Mouse (Mus musculus) 416B (cell line): Measurements from ENCODE around the gene Tmem35b.

Source experiments
- DNase-seq: peaks from one replicate; pipeline ENCODE4 v3.0.0; 2011; ENCODE audit warnings: low read depth

Tmem35b gene

DNA sequence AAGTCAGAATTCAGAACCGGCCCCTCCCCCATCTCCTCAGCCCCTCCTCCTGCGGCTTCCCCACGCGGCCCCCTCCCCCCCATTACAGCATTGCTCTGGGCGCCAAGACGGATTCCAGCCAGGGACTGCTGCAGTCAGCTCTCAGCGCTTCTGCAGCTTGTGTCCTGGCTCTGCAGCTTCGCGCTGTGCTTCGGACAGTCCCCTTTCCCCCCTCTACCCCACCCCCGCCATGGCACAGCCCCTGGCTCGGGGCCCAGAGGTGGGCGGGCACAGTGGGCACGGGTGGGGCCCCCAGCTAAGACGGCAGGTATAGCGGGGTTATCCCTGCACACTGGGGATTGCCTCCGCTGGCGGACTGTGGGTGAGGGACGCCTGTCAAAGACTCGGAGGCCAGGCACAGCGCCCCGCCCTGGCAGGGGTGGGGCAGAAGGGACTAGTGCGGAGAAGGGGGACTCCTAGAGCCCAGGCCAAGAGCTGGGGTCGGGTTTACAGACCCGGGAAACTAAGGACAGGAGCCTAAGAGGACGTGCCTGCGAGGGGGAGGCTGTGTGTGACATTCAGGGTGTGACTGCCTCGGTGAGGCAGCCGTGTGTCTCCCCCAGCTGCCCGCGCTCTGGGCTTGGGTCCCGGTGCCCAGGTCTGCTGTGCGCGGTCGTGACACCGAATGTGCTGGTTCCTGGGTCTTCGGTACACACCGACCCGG lies 44.9 kb downstream of the Tmem35b start:
- DNase-seq: no peak

- no peak for DNase-seq
Observed at GRCm38 (mm10) chr4:127168914-127169345, 45.4 kb downstream of the Tmem35b start, which contains the start of gene Dlgap3. TSS of gene Dlgap3 (plus strand) at chr4:127169204.

GRCm38 (mm10) chr4:127169346-127170221 lies 46.1 kb downstream of the Tmem35b start:
- no peak for DNase-seq

DNA sequence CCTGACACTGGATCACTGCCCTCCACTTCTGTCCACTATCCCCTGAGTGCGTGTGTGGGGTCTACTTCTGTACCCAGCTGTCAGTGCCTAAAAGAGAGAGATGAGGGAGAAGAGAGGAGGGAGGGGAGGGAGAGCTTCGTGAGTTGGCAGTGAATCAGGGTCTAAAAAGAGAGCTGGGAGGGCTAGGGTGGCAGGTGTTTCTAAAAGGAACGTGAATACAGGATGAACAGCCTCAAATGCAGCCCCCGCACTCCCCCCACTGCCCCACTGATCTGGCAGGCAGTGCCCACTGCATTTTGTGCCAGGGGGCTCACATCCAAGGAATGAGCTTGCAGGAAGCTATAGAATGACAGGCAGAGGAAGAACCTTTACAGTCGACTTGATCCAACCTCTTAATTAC lies 47.4 kb downstream of the Tmem35b start:
- no peak for DNase-seq

DNA sequence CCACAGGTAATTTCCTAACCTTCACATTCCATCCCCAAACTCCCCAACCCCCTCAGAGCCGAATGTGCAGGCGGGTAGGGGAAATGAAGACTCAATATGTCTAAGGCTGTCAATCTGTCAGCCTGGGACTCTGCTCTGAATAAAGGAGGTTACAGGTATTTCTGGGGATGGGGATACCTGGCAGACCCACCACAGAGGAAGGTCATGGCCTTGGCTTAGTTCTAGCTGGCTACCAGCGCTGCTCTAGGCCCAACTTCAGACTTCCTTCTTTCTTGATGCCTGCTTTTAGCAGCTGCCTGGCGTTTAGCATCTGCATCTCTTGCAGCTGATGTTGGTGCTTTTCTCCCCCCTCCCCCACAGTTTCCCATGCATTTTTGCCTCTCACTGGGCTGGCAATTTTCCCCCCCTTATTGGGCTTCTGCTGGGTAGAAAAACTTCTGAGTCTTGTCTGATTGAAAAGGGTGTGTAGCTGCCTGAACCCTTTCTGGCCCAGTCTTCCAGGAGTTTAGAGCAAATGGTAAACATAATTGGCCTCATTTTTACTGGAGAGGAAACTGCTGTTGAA lies 47.9 kb downstream of the Tmem35b start:
- no peak for DNase-seq

GRCm38 (mm10) chr4:127172119-127172518 lies 48.6 kb downstream of the Tmem35b start:
- DNase-seq: no peak

DNA sequence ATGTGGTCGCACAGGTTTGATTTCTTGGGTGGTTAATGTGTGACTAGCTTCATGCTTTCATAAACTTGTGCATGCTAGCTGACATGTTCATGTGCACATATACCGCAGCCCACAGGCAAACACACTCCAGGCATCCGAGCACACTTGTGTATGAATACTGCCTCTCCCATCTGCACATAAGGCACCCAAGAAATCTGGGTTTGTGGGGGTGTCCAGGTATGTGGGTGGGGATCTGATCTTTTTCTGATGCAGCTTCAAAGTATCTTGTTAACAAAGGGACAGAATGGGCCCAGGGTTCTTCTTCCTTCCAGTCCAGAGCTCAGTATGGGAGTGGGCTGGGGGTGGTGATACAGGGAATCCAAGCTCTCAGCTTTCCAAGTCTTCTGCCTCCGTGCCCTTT lies 49.1 kb downstream of the Tmem35b start:
- DNase-seq: no peak

- peak; percentile 53 for DNase-seq
Observed at GRCm38 (mm10) chr4:127173461-127173860, 50.0 kb downstream of the Tmem35b start.

- DNase-seq: no peak
Observed at GRCm38 (mm10) chr4:127174075-127174899, 50.8 kb downstream of the Tmem35b start.

- no peak for DNase-seq
Observed at GRCm38 (mm10) chr4:127174900-127175278, 51.4 kb downstream of the Tmem35b start.

GRCm38 (mm10) chr4:127177961-127178360 lies 54.5 kb downstream of the Tmem35b start:
- DNase-seq: no peak

- DNase-seq: no peak
Observed at GRCm38 (mm10) chr4:127178671-127179070, 55.2 kb downstream of the Tmem35b start.
